In genomic region chr5:37823721-37824460, GRCm38 (mm10) we compare ENCODE assay signal across 7 mouse cellular contexts. TPM values are rescaled to one million over a fixed set of nuclear protein-coding genes. Genes with fewer than 3 reads are reported as not detected.
DNase-seq lines count a peak whose midpoint lies in the region; ATAC-seq and TF ChIP-seq lines count a peak whose summit lies in the region.

No protein-coding gene starts in this region.

- H3K27me3 ChIP-seq in megakaryocyte, embryonic 14.5 days (replicated peaks), result peaks cover 98% of the 10 kb centered on the region
- H3K27me3 ChIP-seq in forebrain, embryonic 15.5 days, result peaks cover 94% of the 10 kb centered on the region
- peaks cover 98% of the 10 kb centered on the region for H3K27me3 ChIP-seq in intestine, postnatal 0 days (replicated peaks; ENCODE audit: control insufficient read depth, insufficient read depth, low read length)

- H3K4me1 ChIP-seq in megakaryocyte, embryonic 14.5 days, result peaks cover 44% of the 10 kb centered on the region
- H3K4me1 ChIP-seq in forebrain, embryonic 15.5 days, result peaks cover 42% of the 10 kb centered on the region
- H3K4me1 ChIP-seq in intestine, postnatal 0 days (replicated peaks; ENCODE audit: control insufficient read depth, insufficient read depth, low read length), result peaks cover 5% of the 10 kb centered on the region; the same call in 1 of the 2 replicates

- WGBS in forebrain, embryonic 15.5 days, result under 1% methylated on average over 58 of the region's 58 CpGs
- WGBS in intestine, postnatal 0 days, result 1% methylated on average over 58 of the region's 58 CpGs

- H3K9ac ChIP-seq in forebrain, embryonic 15.5 days (replicated peaks), result peak overlapping the region; percentile 11; the same call in 1 of the 2 replicates
- H3K9ac ChIP-seq in intestine, postnatal 0 days (ENCODE audit: low read depth, low read length), result peak overlapping the region; percentile 34; the same call in 1 of the 2 replicates

- ATAC-seq in megakaryocyte, adult 5-6 weeks (ENCODE audit: poor library complexity, severe bottlenecking), result no peak
- peak; percentile 25 for ATAC-seq in forebrain, embryonic 15.5 days (replicated peaks)
- peak; percentile 44 for ATAC-seq in intestine, postnatal 0 days

- no peak overlapping the region for H3K27ac ChIP-seq in forebrain, embryonic 15.5 days (replicated peaks)
- no peak overlapping the region for H3K27ac ChIP-seq in intestine, postnatal 0 days (ENCODE audit: low read depth, low read length)

- H3K4me3 ChIP-seq in megakaryocyte, embryonic 14.5 days (replicated peaks), result peak overlapping the region; percentile 92
- peak overlapping the region; percentile 38 for H3K4me3 ChIP-seq in forebrain, embryonic 15.5 days
- peak overlapping the region; percentile 54 for H3K4me3 ChIP-seq in intestine, postnatal 0 days (ENCODE audit: low read depth, low read length)

- peak overlapping the region; percentile 52 for H3K4me2 ChIP-seq in forebrain, embryonic 15.5 days (replicated peaks)
- peak overlapping the region; percentile 87 for H3K4me2 ChIP-seq in intestine, postnatal 0 days (replicated peaks; ENCODE audit: low read depth)

- TF ChIP-seq CTCF in intestine, postnatal 0 days (IDR thresholded peaks at IDR 0.05; ENCODE audit: low read depth), result no peak

- peak; percentile 71 for DNase-seq in neural tube, embryonic 10.5 days (ENCODE audit: extremely low spot score, low spot score)
- no peak for DNase-seq in Muller cell, postnatal 12 days (ENCODE audit: inconsistent ontology term)
- DNase-seq in cerebellum, adult 18-20 months, result no peak

- peaks cover 15% of the 10 kb centered on the region for H3K9me3 ChIP-seq in megakaryocyte, embryonic 14.5 days
- H3K9me3 ChIP-seq in forebrain, embryonic 15.5 days, result no peaks in the 10 kb centered on the region
- H3K9me3 ChIP-seq in intestine, postnatal 0 days (ENCODE audit: control insufficient read depth), result no peaks in the 10 kb centered on the region

- H3K36me3 ChIP-seq in megakaryocyte, embryonic 14.5 days (replicated peaks; ENCODE audit: low read length), result no peaks in the 10 kb centered on the region
- H3K36me3 ChIP-seq in forebrain, embryonic 15.5 days, result no peaks in the 10 kb centered on the region
- no peaks in the 10 kb centered on the region for H3K36me3 ChIP-seq in intestine, postnatal 0 days (ENCODE audit: control insufficient read depth, insufficient read depth)

RNA-seq across cellular contexts. Expression of gene Msx1, which starts 0.5 kb away (rescaled TPM):
- not detected in 2 replicates for polyA plus RNA-seq in megakaryocyte, embryonic 14.5 days (2012; ENCODE audit: insufficient read depth, low replicate concordance)
- total RNA-seq in megakaryocyte, adult 5-6 weeks (2015), result not detected in 2 replicates
- total RNA-seq in megakaryocyte, adult 5-6 weeks (2017), result not detected in 2 replicates
- polyA plus RNA-seq in forebrain, embryonic 15.5 days (2015; fragmentation: Nextera tagmentation; extraction: Ambion mirVana), result 13.7 and 20.7 TPM in 2 replicates
- 0.89 and 1.3 TPM in 2 replicates for polyA plus RNA-seq in intestine, postnatal 0 days (2015; fragmentation: Nextera tagmentation; extraction: Ambion mirVana)

Comparison
In these comparisons a context has a peak if more than half of its experiments do, and no peak if none do; other contexts are left out.
1. H3K4me3 ChIP-seq: peak in every context shown above with its lines; median percentile 92 in megakaryocyte, embryonic 14.5 days; 54 in intestine, postnatal 0 days; 38 in forebrain, embryonic 15.5 days.